Mouse (Mus musculus) G1E (cell line): Measurements from ENCODE around the gene H2-M10.6. TPM values are rescaled to one million over a fixed set of nuclear protein-coding genes. Genes with fewer than 3 reads are reported as not detected.
"Not testable (repeated sequence)": the region's sequence is repeated elsewhere in the genome, so short reads cannot be mapped to it uniquely, and the experiment has no call there.

Experiments used
- ATAC-seq: 2 replicates; pipeline ENCODE4 v1.8.0; 2016; ENCODE audit warnings: mild to moderate bottlenecking; ENCODE audit not compliant: insufficient number of reproducible peaks, poor library complexity, low FRiP score, severe bottlenecking; ENCODE audit errors: extremely low read depth
- DNase-seq: peaks from one replicate; pipeline ENCODE4 v3.0.0; 2012; ENCODE audit warnings: low spot score
- H3K27me3 ChIP-seq: 2 replicates; pipeline ENCODE4 v1.6.1; 2012; ENCODE audit warnings: mild to moderate bottlenecking, low read length, inconsistent platforms; ENCODE audit not compliant: insufficient read depth
- H3K36me3 ChIP-seq: replicated peaks from 2 replicates; pipeline ENCODE3; 2012; ENCODE audit warnings: mild to moderate bottlenecking, inconsistent platforms
- H3K4me1 ChIP-seq: 2 replicates; pipeline ENCODE4 v1.6.1; 2012; ENCODE audit warnings: low read depth, low read length, inconsistent platforms, mixed read lengths; ENCODE audit not compliant: insufficient read depth
- H3K4me3 ChIP-seq: 2 replicates; pipeline ENCODE4 v1.5.1; 2012; ENCODE audit warnings: low read depth, mild to moderate bottlenecking, inconsistent platforms, low read length, moderate library complexity, mixed read lengths
- H3K9me3 ChIP-seq: replicated peaks from 2 replicates; pipeline ENCODE4 v1.6.1; 2012; ENCODE audit warnings: inconsistent platforms
- CTCF ChIP-seq: IDR thresholded peaks from 2 replicates; pipeline ENCODE4 v1.5.1; 2012; ENCODE audit warnings: low read depth, low read length, inconsistent platforms, mixed read lengths
- GATA1 ChIP-seq: IDR thresholded peaks from 2 replicates; pipeline ENCODE4 v1.6.1; 2012; ENCODE audit warnings: borderline replicate concordance, low read length, inconsistent platforms, mixed read lengths
- GATA2 ChIP-seq: IDR thresholded peaks from 2 replicates; pipeline ENCODE4 v1.6.1; 2012; ENCODE audit warnings: low read depth, low read length, inconsistent platforms, borderline replicate concordance
- POLR2AphosphoS5 ChIP-seq: IDR thresholded peaks from 2 replicates; pipeline ENCODE4 v1.6.1; 2012; ENCODE audit warnings: low read depth, low read length, inconsistent platforms; ENCODE audit not compliant: insufficient replicate concordance
- TAL1 ChIP-seq: conservative IDR thresholded peaks from 2 replicates; pipeline ENCODE4 v1.6.1; 2012; ENCODE audit warnings: low read depth, low read length, inconsistent platforms, mixed read lengths
- polyA plus RNA-seq: library from polyadenylated mRNA; stranded (reverse); fragments of >175 nt; gene quantifications from 2 replicates; pipeline ENCODE4 v1.2.3, GENCODE M21; 2012
- total RNA-seq, 2 experiments: library from RNA; stranded (forward) in 1 of 2; stranded (reverse) in 1 of 2; fragments of 200-1000 nt in 1 of 2; fragments of >200 nt in 1 of 2; fragmentation: Nextera tagmentation in 1 of 2; gene quantifications; 2 replicates each; pipeline ENCODE4 v1.2.3; 2014 to 2017

H2-M10.6 gene
- total and polyA plus RNA-seq, 3 experiments = not detected

DNA sequence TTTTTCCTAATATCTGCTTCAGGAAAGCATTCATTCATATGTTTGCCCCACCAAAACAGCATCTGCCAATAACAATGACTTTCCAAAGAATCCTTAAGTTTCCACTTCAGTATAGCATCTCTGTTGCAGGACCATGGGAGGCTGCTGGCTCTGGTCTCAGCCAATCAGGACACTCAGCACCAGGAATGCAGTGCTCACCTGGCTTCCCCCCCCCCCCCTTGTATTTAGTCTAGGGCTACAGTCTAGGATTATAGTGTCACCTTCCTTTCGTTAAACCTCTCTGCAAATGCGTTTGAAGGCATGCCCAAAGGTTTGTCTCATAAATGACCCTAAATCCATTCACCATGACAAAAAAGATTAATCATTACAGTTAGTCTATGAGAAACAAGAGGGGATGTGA lies 23.6 kb upstream of the H2-M10.6 start:
- DNase-seq = no peak
- H3K36me3 ChIP-seq = no peaks in the 10 kb centered on the region
- no peak overlapping the region for H3K4me3 ChIP-seq
- no peaks in the 10 kb centered on the region for H3K27me3 ChIP-seq
- H3K4me1 ChIP-seq = no peaks in the 10 kb centered on the region
- ATAC-seq = no peak
- TF ChIP-seq GATA2 (no peak), POLR2AphosphoS5 (no peak), TAL1 (no peak), CTCF (no peak), GATA1 (no peak)
- no peaks in the 10 kb centered on the region for H3K9me3 ChIP-seq

DNA sequence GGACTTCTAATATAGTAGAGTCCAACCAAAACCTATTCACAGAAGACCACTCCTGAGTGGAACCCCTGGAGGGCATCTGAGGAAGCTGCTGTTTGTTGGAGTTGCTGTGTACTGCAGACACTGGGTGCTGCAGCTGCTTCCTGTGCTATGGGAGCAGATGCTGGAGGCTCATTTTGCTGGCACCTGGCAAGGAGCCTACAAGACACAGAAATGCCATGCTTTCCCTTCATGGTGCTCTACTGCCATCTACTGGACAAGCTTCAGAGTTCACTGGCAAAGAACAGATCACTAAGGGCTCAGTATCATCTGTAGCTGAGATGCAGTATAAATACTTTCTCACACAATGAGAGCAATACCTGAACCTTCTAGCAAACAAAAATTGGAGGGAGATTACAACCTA lies 23.2 kb upstream of the H2-M10.6 start:
- DNase-seq, H3K36me3 ChIP-seq, ATAC-seq, H3K4me3 ChIP-seq, H3K4me1 ChIP-seq, H3K27me3 ChIP-seq, H3K9me3 ChIP-seq: not testable (repeated sequence)
- TF ChIP-seq CTCF = peak; percentile 42; the same call in 1 of the 2 replicates

DNA sequence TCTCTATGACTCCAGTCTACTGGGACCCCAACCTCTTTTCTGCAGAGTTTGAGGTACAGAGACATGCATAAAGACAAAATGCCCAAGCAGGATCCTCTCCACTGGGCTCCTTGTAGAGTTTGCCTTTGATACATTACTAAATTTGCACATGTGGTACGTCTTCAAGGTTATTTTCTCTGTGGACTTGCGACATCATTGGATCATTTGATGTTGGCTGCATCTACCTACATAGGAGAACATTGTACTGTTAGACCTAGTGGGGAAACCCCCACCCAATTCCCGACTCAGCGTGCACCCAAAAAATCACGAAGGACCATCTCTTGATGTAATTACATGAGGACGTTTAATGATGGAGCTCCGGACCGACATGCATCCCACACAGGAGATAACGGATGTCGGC lies 12.5 kb upstream of the H2-M10.6 start:
- H3K4me3 ChIP-seq = no peak overlapping the region
- no peak for ATAC-seq
- no peak for TF ChIP-seq POLR2AphosphoS5

DNA sequence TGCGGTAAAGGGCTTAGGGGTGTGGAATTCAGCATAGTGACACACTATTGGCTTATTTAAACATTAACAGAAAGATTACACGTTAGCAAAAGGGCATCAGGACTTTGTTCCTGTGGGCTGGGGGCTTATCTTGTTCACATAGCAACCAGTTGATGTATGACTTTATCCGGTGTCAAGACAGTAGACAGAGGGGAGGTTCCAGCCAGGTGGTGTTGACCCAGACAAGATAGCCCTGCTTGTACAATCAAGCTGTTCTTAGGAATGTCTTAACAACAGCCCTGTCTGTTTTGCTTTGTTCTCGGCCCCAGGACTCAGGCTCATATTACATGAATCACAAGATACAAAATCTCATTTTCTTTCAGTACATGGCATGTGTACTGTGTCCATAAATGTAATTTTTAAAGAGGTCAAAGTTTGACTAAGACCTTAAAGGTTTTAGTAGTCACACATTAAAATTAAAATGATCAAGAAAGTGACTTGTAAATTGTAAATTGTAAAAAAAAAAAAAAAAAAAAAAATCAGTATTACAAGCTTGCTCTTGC lies 12.0 kb upstream of the H2-M10.6 start:
- DNase-seq, H3K27me3 ChIP-seq, H3K36me3 ChIP-seq, H3K9me3 ChIP-seq, H3K4me1 ChIP-seq, ATAC-seq, H3K4me3 ChIP-seq: not testable (repeated sequence)

More for the DNA sequence above, 12.5 kb upstream of the H2-M10.6 start:
- H3K4me1 ChIP-seq = no peaks in the 10 kb centered on the region
- H3K36me3 ChIP-seq = no peaks in the 10 kb centered on the region
- no peak for DNase-seq
- H3K27me3 ChIP-seq = peaks cover 3% of the 10 kb centered on the region; the same call in 1 of the 2 replicates
- no peaks in the 10 kb centered on the region for H3K9me3 ChIP-seq

DNA sequence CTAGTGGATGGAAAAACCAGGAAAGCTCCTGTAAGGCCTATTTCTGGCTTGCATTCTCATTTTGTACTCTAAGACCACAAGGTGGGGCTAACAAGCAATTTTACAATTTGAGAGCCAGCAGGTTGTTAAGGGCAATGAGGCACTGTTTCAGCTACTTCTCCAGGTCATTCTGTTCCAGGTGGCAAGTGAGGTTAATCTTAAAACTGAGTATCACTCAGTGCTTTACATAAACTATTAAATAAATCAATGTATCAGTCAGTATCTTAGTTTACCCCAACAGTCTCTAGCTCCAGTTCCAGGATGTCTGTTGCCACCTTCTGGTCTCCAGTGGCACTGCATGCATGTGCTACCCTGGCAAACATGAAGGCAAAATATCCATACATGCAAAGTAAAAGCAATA lies 12.0 kb downstream of the H2-M10.6 start:
- peaks cover 13% of the 10 kb centered on the region for H3K27me3 ChIP-seq
- H3K4me1 ChIP-seq = no peaks in the 10 kb centered on the region
- H3K4me3 ChIP-seq = no peak overlapping the region
- TF ChIP-seq CTCF (peak; percentile 49; the same call in 1 of the 2 replicates), POLR2AphosphoS5 (no peak), GATA2 (no peak), GATA1 (no peak), TAL1 (no peak)
- H3K36me3 ChIP-seq = no peaks in the 10 kb centered on the region
- DNase-seq (no peak), ATAC-seq (no peak)
- H3K9me3 ChIP-seq = no peaks in the 10 kb centered on the region

DNA sequence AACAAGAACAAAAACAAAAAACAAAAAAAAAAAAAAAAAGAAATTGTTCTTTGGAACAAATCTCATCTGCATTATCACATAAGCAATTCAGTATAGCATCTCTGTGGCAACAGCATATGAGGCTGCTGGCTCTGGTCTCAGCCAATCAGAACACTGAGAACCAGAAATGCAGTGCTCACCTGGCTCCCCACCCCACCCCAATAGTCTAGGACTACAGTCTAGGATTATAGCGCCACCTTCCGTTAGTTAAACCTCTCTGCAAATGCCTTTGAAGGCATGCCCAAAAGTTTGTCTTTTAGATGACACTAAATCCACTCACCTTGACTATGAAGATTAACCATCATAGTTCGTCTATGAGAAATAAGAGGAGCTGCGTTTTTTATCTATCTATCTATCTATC lies 13.6 kb downstream of the H2-M10.6 start:
- no peaks in the 10 kb centered on the region for H3K9me3 ChIP-seq
- no peak for DNase-seq
- H3K4me3 ChIP-seq = no peak overlapping the region
- no peak for ATAC-seq
- H3K36me3 ChIP-seq = no peaks in the 10 kb centered on the region
- H3K4me1 ChIP-seq = no peaks in the 10 kb centered on the region
- H3K27me3 ChIP-seq = peaks cover 14% of the 10 kb centered on the region
- TF ChIP-seq GATA1 (no peak), GATA2 (no peak), POLR2AphosphoS5 (no peak), TAL1 (no peak), CTCF (no peak)

DNA sequence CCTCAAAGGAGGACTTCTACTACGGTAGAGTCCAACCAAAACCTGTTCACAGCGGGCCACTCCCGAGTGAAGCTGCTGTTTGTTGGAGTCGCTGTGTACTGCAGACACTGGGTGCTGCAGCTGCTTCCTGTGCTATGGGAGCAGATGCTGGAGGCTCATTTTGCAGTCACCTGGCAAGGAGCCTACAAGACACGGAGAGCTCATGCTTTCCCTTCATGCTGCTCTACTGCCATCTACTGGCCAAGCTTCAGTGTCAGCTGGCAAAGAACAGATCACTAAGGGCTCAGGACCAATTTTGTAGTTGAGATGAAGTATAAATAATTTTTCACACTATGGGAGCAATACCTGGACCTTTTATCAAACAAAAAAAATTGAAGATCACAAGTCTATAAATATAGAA lies 14.0 kb downstream of the H2-M10.6 start:
- not testable (repeated sequence) for H3K4me3 ChIP-seq, DNase-seq, H3K4me1 ChIP-seq, H3K9me3 ChIP-seq, H3K36me3 ChIP-seq
- peaks cover 17% of the 10 kb centered on the region for H3K27me3 ChIP-seq
- ATAC-seq = peak; percentile 49; the same call in 1 of the 2 replicates
- TF ChIP-seq CTCF = 0 out of 2 replicates have a peak, but pooled peaks have one; percentile 24

DNA sequence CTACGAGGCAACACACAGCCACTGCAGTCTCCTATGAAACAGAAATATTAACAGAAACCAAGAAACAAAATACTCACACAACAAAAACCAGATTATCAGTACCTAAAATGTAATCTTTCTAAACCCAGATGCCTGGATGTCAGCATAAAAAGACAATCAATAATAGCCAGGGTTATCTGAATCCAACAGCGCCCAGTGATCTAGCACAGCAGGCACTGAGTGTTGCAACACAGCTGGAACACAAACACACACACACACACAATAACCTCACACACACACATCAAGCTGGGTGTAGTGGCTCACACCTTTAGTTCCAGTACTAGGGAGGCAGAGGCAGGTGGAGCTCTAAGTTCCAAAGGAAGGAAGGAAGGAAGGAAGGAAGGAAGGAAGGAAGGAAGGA lies 16.5 kb downstream of the H2-M10.6 start:
- TF ChIP-seq TAL1 (no peak), POLR2AphosphoS5 (no peak), GATA1 (no peak), CTCF (no peak), GATA2 (no peak)
- ATAC-seq = no peak

More for the DNA sequence above, 16.5 kb downstream of the H2-M10.6 start:
- Histone ChIP-seq H3K27me3 (peaks cover 22% of the 10 kb centered on the region), H3K4me1 (no peaks in the 10 kb centered on the region), H3K4me3 (no peak overlapping the region), H3K36me3 (no peaks in the 10 kb centered on the region), H3K9me3 (no peaks in the 10 kb centered on the region)
- DNase-seq = no peak
